Mouse (Mus musculus): ENCODE measurements around the gene Scarb1. TPM values are rescaled to one million over a fixed set of nuclear protein-coding genes. Genes with fewer than 3 reads are reported as not detected.
"Not testable (repeated sequence)": the region's sequence is repeated elsewhere in the genome, so short reads cannot be mapped to it uniquely, and the experiment has no call there.

Scarb1 gene
- not detected in 2 replicates for polyA plus RNA-seq (2012; ENCODE audit: insufficient read depth, insufficient read length, low replicate concordance, missing spikeins)

DNA sequence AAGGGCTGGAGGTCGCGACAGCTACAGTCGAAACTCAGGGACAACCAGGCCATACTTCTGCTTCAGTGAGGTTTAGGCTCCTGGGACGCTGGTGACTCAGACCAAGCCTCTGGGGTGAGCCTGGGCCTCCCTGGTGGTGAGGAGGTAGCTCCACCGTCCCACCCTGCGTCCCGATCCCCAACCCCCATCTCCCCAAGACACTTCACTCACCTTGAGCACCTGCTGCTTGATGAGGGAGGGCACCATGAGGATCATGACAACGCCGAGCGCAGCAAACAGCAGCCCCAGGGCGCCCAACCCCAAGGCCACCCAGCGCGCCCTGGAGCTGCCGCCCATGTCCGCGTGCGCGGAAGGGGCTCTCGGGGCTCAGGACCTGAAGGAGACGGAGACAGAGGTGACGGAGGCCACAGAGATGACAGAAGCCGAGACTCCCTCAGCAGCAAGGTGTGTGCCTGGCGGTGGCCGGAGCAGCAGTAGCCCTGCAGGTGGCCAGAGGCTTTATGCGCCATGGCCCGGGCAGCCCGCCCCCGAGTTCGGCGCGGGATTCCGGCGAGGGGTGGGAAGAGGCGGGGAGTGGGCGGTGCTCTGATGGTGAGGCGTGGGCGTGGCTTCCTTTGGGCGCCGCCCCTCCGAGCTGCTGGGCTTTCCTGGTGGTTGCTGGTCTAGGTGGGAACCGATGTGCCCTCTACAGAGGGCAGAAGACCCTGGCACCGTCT lies at the start of gene Scarb1:
Scarb1 (minus strand) TSS at position 548 of the 716 bp plus-strand sequence.
- under 1% methylated on average over 42 of the region's 42 CpGs for WGBS
- peaks cover 24% of the 10 kb centered on the region for H3K4me1 ChIP-seq (ENCODE audit: control insufficient read depth, insufficient read depth, low read length)
- H3K4me3 ChIP-seq (ENCODE audit: insufficient read depth, low read depth, low read length): peak within 1 kb of the TSS; percentile 48
- H3K27ac ChIP-seq (ENCODE audit: insufficient read depth, low read depth, low read length): no peak within 1 kb of the TSS
- peak; percentile 30; the same call in 1 of the 2 replicates for TF ChIP-seq POLR2A (IDR thresholded peaks at IDR 0.05; ENCODE audit: insufficient read depth, low read depth, low read length)
- TF ChIP-seq CTCF (IDR thresholded peaks at IDR 0.05; ENCODE audit: insufficient read depth, low read depth, low read length): no peak

DNA sequence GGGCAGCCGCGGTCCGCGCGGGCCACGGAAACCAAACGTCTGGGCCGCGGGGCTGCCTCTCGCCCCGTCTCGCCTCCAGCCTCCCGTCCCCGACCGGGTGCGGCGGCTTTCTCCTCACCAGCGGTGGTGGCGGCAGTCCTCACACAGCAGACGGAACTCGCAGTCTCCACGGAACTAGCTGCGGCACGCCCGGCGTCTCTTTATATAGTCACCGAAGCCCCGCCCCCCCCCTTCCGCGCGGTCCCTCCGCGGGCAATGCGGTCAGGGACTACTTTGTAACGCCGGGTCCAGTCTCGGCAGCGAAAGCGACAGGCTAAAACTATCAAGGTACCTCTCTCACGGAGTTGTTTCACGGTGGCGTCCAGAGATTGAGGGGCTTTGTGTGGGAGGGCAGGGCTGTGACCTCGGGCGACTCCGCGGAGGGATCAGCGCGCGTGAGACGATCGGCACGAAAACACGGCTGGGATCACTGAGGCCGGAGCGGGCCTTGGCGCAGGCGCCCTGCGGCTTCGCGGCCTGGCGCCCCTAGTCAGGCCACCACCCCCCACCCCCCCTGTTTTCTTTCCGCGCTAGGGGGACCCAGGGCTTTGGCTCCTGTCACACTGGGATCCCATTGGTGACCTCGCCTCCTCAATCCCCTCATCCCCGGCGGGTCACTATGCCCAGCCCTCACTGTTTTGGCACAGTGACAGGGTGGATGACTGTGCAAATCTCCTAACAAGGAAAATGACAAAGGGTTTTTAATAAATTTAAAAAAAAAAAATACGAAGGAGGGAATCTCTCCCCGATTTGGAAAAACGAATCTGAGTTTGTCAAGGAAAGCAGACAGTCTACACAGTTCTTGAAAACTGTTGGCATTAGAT lies 48.9 kb upstream of the Scarb1 start, which contains the start of gene Ubc:
Ubc (minus strand) TSS at position 624 of the 863 bp plus-strand sequence.
- under 1% methylated on average over 69 of the region's 69 CpGs for WGBS
- TF ChIP-seq CTCF (IDR thresholded peaks at IDR 0.05; ENCODE audit: insufficient read depth, low read depth, low read length): no peak
- peak; percentile 100 for TF ChIP-seq POLR2A (IDR thresholded peaks at IDR 0.05; ENCODE audit: insufficient read depth, low read depth, low read length)

DNA sequence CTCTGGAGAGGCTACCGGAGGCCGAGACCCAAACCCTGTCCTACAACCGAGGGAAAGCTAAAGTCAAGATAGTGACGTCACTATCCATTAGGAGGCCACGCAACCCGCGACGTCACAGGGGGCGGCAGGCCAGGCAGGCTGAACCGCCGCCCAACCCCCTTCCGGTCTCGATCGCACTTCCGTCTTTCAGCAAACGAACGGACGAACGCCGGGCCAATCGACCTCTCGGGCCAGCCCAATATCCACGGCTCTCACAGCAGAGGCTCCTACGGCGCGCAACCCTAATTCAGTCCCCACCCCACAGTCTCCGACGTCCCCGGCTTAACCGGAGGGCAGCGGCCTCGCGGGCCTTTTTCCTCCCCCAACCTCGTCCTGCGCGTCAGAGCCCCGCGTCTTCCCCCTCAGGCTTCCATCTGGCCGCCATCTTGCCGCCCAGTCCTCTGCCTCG lies 48.3 kb upstream of the Scarb1 start, which contains the start of gene Gm10382:
Gm10382 (plus strand) TSS at position 192 of the 448 bp plus-strand sequence.
- Histone ChIP-seq H3K27ac (ENCODE audit: insufficient read depth, low read depth, low read length) (peak within 1 kb of the TSS; percentile 99), H3K4me1 (ENCODE audit: control insufficient read depth, insufficient read depth, low read length) (peaks cover 19% of the 10 kb centered on the region), H3K4me3 (ENCODE audit: insufficient read depth, low read depth, low read length) (peak within 1 kb of the TSS; percentile 91)
- TF ChIP-seq POLR2A (IDR thresholded peaks at IDR 0.05; ENCODE audit: insufficient read depth, low read depth, low read length) (no peak), CTCF (IDR thresholded peaks at IDR 0.05; ENCODE audit: insufficient read depth, low read depth, low read length) (no peak)
- under 1% methylated on average over 41 of the region's 41 CpGs for WGBS

More for the DNA sequence above, 48.9 kb upstream of the Scarb1 start, which contains the start of gene Ubc:
- Histone ChIP-seq H3K4me1 (ENCODE audit: control insufficient read depth, insufficient read depth, low read length) (peaks cover 25% of the 10 kb centered on the region), H3K27ac (ENCODE audit: insufficient read depth, low read depth, low read length) (peak within 1 kb of the TSS; percentile 99), H3K4me3 (ENCODE audit: insufficient read depth, low read depth, low read length) (peak within 1 kb of the TSS; percentile 91)

DNA sequence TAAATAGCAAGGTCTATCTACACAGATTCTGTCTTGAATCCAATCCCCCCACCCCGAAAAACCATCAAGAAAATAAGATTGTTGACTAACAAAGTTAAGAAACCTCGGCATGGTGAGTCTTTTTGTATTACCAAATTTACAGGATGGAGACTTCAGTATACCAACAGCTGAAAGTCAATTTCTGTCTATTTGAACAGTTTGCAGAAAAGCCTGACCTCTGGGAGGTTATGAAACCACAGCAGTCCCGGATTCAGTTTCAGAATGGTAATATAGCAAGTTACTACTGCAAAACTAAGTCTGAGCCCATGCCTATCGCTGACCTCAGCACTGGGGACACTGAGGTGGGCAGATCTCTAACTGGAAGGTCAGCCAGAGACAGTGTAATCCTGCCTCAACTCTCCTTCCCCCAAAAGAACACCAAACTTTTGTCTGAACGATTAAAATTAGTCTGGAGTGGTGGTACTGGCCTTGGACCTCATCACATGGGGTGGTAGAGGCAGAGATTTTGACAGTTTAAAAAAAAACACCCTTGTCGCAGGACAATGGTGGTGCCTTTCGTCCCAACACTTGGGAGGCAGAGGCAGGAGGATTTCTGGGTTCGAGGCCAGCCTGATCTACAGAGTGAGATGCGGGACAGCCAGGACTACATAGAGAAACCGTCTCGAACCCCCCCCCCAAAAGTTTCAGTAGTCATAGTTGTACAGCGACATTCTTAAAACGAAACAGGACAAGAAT lies 47.6 kb upstream of the Scarb1 start:
- H3K4me1 ChIP-seq (ENCODE audit: control insufficient read depth, insufficient read depth, low read length): peaks cover 16% of the 10 kb centered on the region
- peak overlapping the region; percentile 99; the same call in 1 of the 2 replicates for H3K27ac ChIP-seq (ENCODE audit: insufficient read depth, low read depth, low read length)
- WGBS: 3% methylated on average over 13 of the region's 13 CpGs
- H3K4me3 ChIP-seq (ENCODE audit: insufficient read depth, low read depth, low read length): peak overlapping the region; percentile 91
- TF ChIP-seq POLR2A (IDR thresholded peaks at IDR 0.05; ENCODE audit: insufficient read depth, low read depth, low read length) (no peak), CTCF (IDR thresholded peaks at IDR 0.05; ENCODE audit: insufficient read depth, low read depth, low read length) (no peak)

DNA sequence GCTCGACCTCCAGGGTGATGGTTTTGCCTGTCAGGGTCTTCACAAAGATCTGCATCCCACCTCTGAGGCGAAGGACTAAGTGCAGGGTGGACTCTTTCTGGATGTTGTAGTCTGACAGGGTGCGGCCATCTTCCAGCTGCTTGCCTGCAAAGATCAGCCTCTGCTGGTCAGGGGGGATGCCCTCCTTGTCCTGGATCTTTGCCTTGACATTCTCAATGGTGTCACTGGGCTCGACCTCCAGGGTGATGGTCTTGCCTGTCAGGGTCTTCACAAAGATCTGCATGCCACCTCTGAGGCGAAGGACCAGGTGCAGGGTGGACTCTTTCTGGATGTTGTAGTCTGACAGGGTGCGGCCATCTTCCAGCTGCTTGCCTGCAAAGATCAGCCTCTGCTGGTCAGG lies 46.4 kb upstream of the Scarb1 start:
- not testable (repeated sequence) for H3K4me1 ChIP-seq (ENCODE audit: control insufficient read depth, insufficient read depth, low read length); H3K27ac ChIP-seq (ENCODE audit: insufficient read depth, low read depth, low read length)
- peak overlapping the region; percentile 18; the same call in 1 of the 2 replicates for H3K4me3 ChIP-seq (ENCODE audit: insufficient read depth, low read depth, low read length)
- WGBS: 53% methylated on average over 5 of the region's 6 CpGs

DNA sequence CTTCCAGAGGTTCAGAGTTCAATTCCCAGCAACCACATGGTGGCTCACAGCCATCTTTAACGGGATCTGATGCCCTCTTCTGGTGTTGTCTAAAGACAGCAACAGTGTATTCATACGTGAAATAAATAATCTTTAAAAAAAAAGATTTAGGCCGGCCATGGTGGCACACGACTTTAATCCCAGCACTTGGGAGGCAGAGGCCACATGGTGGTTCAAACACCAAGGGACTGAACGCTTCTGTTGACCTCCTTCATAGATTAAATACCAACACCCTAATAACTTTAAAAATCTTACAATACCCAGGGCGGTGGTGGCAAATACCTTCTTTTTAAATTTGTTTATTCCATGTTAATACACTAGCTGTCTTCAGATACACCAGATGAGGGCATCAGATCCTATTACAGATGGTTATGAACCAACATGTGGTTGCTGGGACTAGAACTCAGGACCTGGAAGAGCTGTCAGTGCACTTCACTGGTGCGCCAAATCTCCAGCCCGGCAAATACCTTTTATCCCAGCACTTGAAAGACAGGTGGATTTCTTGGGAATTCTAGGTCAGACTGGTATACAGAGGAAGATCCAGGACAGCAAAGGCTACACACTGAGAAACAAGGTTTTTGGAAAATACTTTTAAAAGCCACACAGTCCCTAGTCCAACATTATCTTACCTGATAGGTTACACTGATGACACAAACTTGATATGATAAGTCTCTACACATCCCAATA lies 44.5 kb upstream of the Scarb1 start:
- H3K4me3 ChIP-seq (ENCODE audit: insufficient read depth, low read depth, low read length): no peak overlapping the region
- TF ChIP-seq CTCF (IDR thresholded peaks at IDR 0.05; ENCODE audit: insufficient read depth, low read depth, low read length) (no peak), POLR2A (IDR thresholded peaks at IDR 0.05; ENCODE audit: insufficient read depth, low read depth, low read length) (no peak)
- H3K4me1 ChIP-seq (ENCODE audit: control insufficient read depth, insufficient read depth, low read length): peaks cover 2% of the 10 kb centered on the region; the same call in 1 of the 2 replicates
- no peak overlapping the region for H3K27ac ChIP-seq (ENCODE audit: insufficient read depth, low read depth, low read length)
- 37% methylated on average over 8 of the region's 8 CpGs for WGBS

DNA sequence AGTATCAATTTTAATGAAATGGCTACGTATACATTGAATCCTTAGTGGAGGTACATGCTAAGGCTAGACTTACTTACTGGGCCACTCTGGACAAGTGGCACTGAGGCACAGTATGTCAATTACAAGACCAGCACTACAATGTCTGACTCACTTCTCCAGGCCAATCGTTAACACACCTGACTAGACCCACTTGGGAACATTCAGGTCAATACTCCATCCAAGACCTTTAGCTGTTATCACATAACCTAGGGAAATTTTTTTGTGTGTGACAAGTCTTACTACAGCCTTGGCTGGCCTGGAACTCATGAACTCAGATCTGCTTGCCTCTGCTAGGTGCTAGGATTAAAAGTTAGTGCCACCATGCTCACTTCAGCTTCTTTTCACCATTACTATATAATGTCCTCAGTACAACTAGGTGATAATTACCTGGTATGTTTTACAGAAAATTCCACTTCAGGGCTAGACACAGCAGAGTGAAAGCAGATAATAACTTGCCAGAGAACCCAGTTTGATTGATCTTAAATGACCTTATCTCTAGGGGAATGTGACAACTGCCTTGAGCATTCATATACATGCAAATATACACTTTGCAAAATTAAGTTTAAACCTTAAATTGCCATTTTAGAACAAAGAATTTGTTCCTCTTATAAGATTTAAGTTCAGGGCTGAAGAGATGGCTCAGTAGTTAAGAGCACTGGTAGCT lies 43.8 kb upstream of the Scarb1 start:
- 51% methylated on average over 2 of the region's 2 CpGs for WGBS
- Histone ChIP-seq H3K4me1 (ENCODE audit: control insufficient read depth, insufficient read depth, low read length) (no peaks in the 10 kb centered on the region), H3K4me3 (ENCODE audit: insufficient read depth, low read depth, low read length) (no peak overlapping the region), H3K27ac (ENCODE audit: insufficient read depth, low read depth, low read length) (no peak overlapping the region)
- TF ChIP-seq CTCF (IDR thresholded peaks at IDR 0.05; ENCODE audit: insufficient read depth, low read depth, low read length) (no peak), POLR2A (IDR thresholded peaks at IDR 0.05; ENCODE audit: insufficient read depth, low read depth, low read length) (no peak)

Data from olfactory bulb, adult 2 months (tissue).